Mouse (Mus musculus): ENCODE data around the gene Tmem176a. TPM values are rescaled to one million over a fixed set of nuclear protein-coding genes. Genes with fewer than 3 reads are reported as not detected.
A peak's percentile ranks its signal among the peaks of the same experiment; 100 is the strongest.
"Not testable (repeated sequence)": the region's sequence is repeated elsewhere in the genome, so short reads cannot be mapped to it uniquely, and the experiment has no call there.

Tmem176a gene
- polyA plus RNA-seq, 1 experiment from 2014 or later, result 171 TPM

DNA sequence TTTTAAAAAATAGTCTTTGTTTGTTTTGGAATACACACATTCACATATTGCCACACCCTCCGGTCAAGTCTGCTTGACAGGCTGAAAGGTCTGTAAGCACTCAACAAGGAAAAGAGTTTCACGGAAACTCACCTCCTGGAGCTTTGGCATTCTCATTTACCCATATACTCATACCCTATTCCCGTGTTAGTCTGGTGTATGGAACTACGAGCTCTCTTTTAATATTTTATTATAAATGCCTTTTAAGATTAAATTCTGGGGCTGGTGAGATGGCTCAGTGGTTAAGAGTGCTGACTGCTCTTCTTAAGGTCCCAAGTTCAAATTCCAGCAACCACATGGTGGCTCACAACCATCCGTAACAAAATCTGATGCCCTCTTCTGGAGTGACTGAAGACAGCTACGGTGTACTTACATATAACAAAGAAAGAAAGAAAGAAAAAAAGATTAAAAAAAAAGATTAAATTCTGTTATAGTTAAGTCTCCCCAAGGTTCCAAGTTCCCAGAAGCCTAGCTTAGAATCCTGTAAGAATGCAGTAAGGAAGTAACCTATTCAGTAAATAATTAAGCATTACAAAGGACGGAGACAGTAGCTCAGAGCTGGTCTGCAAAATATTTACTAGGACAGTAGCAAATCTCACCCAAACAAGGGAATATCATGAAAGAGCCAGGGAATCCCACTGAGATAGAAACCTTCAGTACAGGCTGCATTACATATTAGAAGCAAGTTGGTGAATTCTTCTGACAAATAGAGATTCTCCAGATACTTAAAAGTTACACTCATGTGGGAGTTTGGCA is 18.5 kb upstream of the Tmem176a start:
- ATAC-seq (replicated peaks; ENCODE audit: low FRiP score, low TSS enrichment, low read depth), result not testable (repeated sequence)
- 85% methylated on average over 7 of the region's 7 CpGs for WGBS

DNA sequence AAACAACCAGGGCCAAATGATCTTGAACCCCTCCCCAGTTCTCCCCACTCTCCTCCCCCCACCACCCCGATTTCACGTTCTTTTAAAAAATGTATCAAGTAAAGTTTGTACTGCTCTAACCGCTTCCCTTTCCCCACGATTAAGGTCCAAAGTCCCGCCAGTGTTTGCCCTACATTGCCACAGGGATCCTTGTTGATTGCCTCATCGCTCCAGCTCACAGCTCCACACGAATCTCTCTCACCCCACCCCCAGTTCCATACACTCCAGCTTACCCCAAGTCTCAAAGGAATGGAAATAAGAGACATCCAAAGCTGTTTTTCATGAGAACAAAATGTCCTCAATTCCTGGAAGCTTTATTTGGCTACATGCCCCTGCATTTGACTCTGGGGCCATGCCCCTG is 15.7 kb upstream of the Tmem176a start:
- 58% methylated on average over 7 of the region's 7 CpGs for WGBS

More for the DNA sequence above, 18.5 kb upstream of the Tmem176a start:
- not testable (repeated sequence) for H3K27ac ChIP-seq (ENCODE audit: low read depth); H3K9me3 ChIP-seq (ENCODE audit: control insufficient read depth, low read length); H3K4me3 ChIP-seq (ENCODE audit: low read depth, low read length); H3K4me2 ChIP-seq (ENCODE audit: low read length); H3K9ac ChIP-seq (ENCODE audit: low read length); H3K27me3 ChIP-seq (replicated peaks; ENCODE audit: control insufficient read depth, insufficient read depth, low read length); H3K4me1 ChIP-seq (replicated peaks; ENCODE audit: control insufficient read depth, insufficient read depth, low read length); H3K36me3 ChIP-seq (ENCODE audit: control insufficient read depth, insufficient read depth, low read length)
- peak; percentile 28 for DNase-seq (ENCODE audit: low spot score)

DNA sequence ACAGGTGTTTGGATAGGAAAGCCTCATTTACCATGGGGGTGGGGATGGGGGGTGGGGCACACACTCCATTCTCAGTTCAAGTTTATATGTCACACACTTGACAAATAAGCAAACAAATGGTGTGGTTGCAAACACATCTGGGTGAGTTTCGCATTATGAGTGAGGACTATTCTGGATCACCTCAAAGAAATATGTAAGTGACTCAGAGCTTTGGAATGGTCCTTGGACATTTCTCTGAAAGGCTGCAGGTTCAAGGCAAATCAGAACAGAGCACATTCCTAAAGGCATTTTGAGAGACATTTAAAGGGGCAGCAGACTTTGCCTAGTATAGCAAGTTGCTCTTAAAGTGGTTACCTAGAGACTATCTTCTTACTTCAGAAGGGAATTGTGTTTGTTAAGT is 11.7 kb upstream of the Tmem176a start:
- H3K27ac ChIP-seq (ENCODE audit: low read depth), result no peak overlapping the region
- peaks cover 2% of the 10 kb centered on the region; the same call in 1 of the 2 replicates for H3K4me1 ChIP-seq (replicated peaks; ENCODE audit: control insufficient read depth, insufficient read depth, low read length)
- peaks cover 16% of the 10 kb centered on the region for H3K36me3 ChIP-seq (ENCODE audit: control insufficient read depth, insufficient read depth, low read length)
- H3K4me3 ChIP-seq (ENCODE audit: low read depth, low read length), result no peak overlapping the region
- 45% methylated on average over 1 of the region's 1 CpGs for WGBS
- no peak overlapping the region for H3K4me2 ChIP-seq (ENCODE audit: low read length)
- peak; percentile 21 for DNase-seq (ENCODE audit: low spot score)
- peaks cover 5% of the 10 kb centered on the region; the same call in 1 of the 2 replicates for H3K9me3 ChIP-seq (ENCODE audit: control insufficient read depth, low read length)
- H3K27me3 ChIP-seq (replicated peaks; ENCODE audit: control insufficient read depth, insufficient read depth, low read length), result no peaks in the 10 kb centered on the region
- ATAC-seq (replicated peaks; ENCODE audit: low FRiP score, low TSS enrichment, low read depth), result no peak
- H3K9ac ChIP-seq (ENCODE audit: low read length), result no peak overlapping the region

More for the DNA sequence above, 15.7 kb upstream of the Tmem176a start:
- H3K27ac ChIP-seq (ENCODE audit: low read depth), result no peak overlapping the region
- peaks cover 2% of the 10 kb centered on the region; the same call in 1 of the 2 replicates for H3K4me1 ChIP-seq (replicated peaks; ENCODE audit: control insufficient read depth, insufficient read depth, low read length)
- H3K4me3 ChIP-seq (ENCODE audit: low read depth, low read length), result no peak overlapping the region
- peak; percentile 53 for DNase-seq (ENCODE audit: low spot score)
- H3K9me3 ChIP-seq (ENCODE audit: control insufficient read depth, low read length), result no peaks in the 10 kb centered on the region
- H3K9ac ChIP-seq (ENCODE audit: low read length), result no peak overlapping the region
- 0 out of 2 replicates have a peak overlapping the region, but pooled peaks have one; percentile 1 for H3K4me2 ChIP-seq (ENCODE audit: low read length)
- ATAC-seq (replicated peaks; ENCODE audit: low FRiP score, low TSS enrichment, low read depth), result peak; percentile 81
- no peaks in the 10 kb centered on the region for H3K27me3 ChIP-seq (replicated peaks; ENCODE audit: control insufficient read depth, insufficient read depth, low read length)
- no peaks in the 10 kb centered on the region for H3K36me3 ChIP-seq (ENCODE audit: control insufficient read depth, insufficient read depth, low read length)

DNA sequence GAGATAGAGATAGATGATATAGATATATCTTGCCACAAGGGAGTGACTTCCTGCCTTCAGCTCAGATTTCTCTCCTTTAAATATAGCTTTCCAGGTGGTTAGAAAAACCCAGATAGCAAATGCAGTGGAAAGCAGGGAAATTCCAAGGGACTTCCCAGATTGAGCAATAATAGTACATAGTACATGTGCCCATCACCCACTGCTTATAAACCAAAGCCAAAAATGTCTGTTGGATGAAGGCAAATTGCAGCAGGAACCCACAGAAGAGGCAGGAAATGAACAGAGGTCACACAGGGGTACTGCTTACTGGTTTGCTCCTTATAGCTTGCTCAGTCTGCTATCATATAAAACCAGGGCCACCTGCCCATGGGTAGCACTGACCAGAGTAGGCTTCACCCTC is 11.1 kb upstream of the Tmem176a start:
- peak; percentile 49 for DNase-seq (ENCODE audit: low spot score)
- no peak overlapping the region for H3K27ac ChIP-seq (ENCODE audit: low read depth)
- H3K4me1 ChIP-seq (replicated peaks; ENCODE audit: control insufficient read depth, insufficient read depth, low read length), result no peaks in the 10 kb centered on the region; the same call in 1 of the 2 replicates
- H3K4me3 ChIP-seq (ENCODE audit: low read depth, low read length), result no peak overlapping the region
- ATAC-seq (replicated peaks; ENCODE audit: low FRiP score, low TSS enrichment, low read depth), result no peak
- H3K27me3 ChIP-seq (replicated peaks; ENCODE audit: control insufficient read depth, insufficient read depth, low read length), result no peaks in the 10 kb centered on the region
- H3K9me3 ChIP-seq (ENCODE audit: control insufficient read depth, low read length), result peaks cover 5% of the 10 kb centered on the region; the same call in 1 of the 2 replicates
- H3K4me2 ChIP-seq (ENCODE audit: low read length), result no peak overlapping the region
- peaks cover 23% of the 10 kb centered on the region for H3K36me3 ChIP-seq (ENCODE audit: control insufficient read depth, insufficient read depth, low read length)
- no peak overlapping the region for H3K9ac ChIP-seq (ENCODE audit: low read length)

DNA sequence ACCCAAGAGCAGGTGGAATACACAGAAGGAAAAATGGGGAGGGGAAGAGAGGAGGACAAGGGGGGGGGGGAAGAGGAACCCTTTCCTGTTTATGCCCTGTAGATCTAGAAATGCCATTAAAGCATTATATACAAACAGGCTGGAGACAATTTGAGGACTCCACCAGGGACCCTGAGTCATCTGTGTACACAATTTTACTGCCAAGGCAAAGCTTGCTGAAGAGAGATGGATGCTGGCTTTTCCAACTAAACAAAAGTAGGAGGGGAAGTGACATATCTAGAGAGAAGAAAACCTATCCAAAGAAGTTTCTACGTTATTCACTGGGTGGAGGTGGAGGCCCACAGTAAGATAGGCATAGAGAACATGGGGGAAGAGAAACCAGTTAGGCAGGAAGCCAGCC is 10.5 kb upstream of the Tmem176a start:
- H3K27ac ChIP-seq (ENCODE audit: low read depth), result no peak overlapping the region
- peaks cover 28% of the 10 kb centered on the region for H3K36me3 ChIP-seq (ENCODE audit: control insufficient read depth, insufficient read depth, low read length)
- ATAC-seq (replicated peaks; ENCODE audit: low FRiP score, low TSS enrichment, low read depth), result no peak
- 37% methylated on average over 1 of the region's 1 CpGs for WGBS
- peaks cover 5% of the 10 kb centered on the region; the same call in 1 of the 2 replicates for H3K9me3 ChIP-seq (ENCODE audit: control insufficient read depth, low read length)
- peak; percentile 38 for DNase-seq (ENCODE audit: low spot score)
- no peak overlapping the region for H3K4me3 ChIP-seq (ENCODE audit: low read depth, low read length)
- no peak overlapping the region for H3K4me2 ChIP-seq (ENCODE audit: low read length)
- H3K4me1 ChIP-seq (replicated peaks; ENCODE audit: control insufficient read depth, insufficient read depth, low read length), result no peaks in the 10 kb centered on the region
- no peak overlapping the region for H3K9ac ChIP-seq (ENCODE audit: low read length)
- no peaks in the 10 kb centered on the region for H3K27me3 ChIP-seq (replicated peaks; ENCODE audit: control insufficient read depth, insufficient read depth, low read length)

DNA sequence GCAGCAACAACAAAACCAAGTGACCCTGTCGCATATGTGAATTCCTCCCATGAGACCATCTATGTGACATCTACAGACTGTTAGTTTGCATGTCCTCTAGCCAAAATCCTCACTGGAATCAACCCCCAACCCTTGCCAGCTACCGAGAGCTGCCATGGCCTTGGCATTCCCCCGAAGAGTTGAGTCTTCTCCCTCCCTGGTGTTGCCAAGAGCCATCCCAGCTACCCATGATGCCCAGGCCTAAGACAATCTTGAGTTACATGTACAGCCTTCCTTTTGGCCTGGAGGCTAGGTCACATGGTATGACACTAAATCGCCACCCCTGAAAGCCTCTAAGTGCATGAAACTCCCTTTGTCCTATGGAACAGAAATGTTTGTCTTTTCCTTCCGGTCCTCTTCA is 9.6 kb upstream of the Tmem176a start:
- Histone ChIP-seq H3K36me3 (ENCODE audit: control insufficient read depth, insufficient read depth, low read length) (peaks cover 37% of the 10 kb centered on the region), H3K4me3 (ENCODE audit: low read depth, low read length) (no peak overlapping the region), H3K4me2 (ENCODE audit: low read length) (no peak overlapping the region), H3K27me3 (replicated peaks; ENCODE audit: control insufficient read depth, insufficient read depth, low read length) (no peaks in the 10 kb centered on the region), H3K4me1 (replicated peaks; ENCODE audit: control insufficient read depth, insufficient read depth, low read length) (no peaks in the 10 kb centered on the region), H3K27ac (ENCODE audit: low read depth) (no peak overlapping the region), H3K9me3 (ENCODE audit: control insufficient read depth, low read length) (peaks cover 5% of the 10 kb centered on the region; the same call in 1 of the 2 replicates), H3K9ac (ENCODE audit: low read length) (no peak overlapping the region)
- no peak for ATAC-seq (replicated peaks; ENCODE audit: low FRiP score, low TSS enrichment, low read depth)
- 85% methylated on average over 5 of the region's 5 CpGs for WGBS
- DNase-seq (ENCODE audit: low spot score), result peak; percentile 48

DNA sequence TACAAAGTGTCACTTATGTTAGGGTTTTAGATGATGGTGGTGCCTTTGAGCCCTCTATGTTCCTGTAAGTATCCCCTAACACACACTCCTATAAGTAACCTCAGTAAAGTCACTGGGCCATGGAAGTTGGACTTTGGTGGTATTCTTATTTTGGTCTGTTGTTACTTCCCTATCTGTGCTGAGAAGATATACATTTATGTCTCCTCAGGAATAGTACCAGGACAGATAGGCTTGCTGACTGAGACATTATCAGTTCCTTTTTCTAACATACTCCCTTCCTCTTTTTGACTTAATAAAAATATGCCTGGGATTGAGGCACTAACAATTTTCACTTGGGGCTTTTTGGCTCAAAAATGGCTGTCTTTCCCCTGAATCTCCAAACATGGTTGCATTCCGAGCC is 8.3 kb upstream of the Tmem176a start:
- DNase-seq (ENCODE audit: low spot score) (peak; percentile 13), ATAC-seq (replicated peaks; ENCODE audit: low FRiP score, low TSS enrichment, low read depth) (no peak)
- H3K9ac ChIP-seq (ENCODE audit: low read length), result no peak overlapping the region
- H3K4me2 ChIP-seq (ENCODE audit: low read length), result no peak overlapping the region
- no peak overlapping the region for H3K27ac ChIP-seq (ENCODE audit: low read depth)
- H3K36me3 ChIP-seq (ENCODE audit: control insufficient read depth, insufficient read depth, low read length), result peaks cover 49% of the 10 kb centered on the region
- no peak overlapping the region for H3K4me3 ChIP-seq (ENCODE audit: low read depth, low read length)
- WGBS, result 97% methylated on average over 1 of the region's 1 CpGs
- H3K27me3 ChIP-seq (replicated peaks; ENCODE audit: control insufficient read depth, insufficient read depth, low read length), result no peaks in the 10 kb centered on the region
- H3K9me3 ChIP-seq (ENCODE audit: control insufficient read depth, low read length), result peaks cover 5% of the 10 kb centered on the region; the same call in 1 of the 2 replicates
- H3K4me1 ChIP-seq (replicated peaks; ENCODE audit: control insufficient read depth, insufficient read depth, low read length), result no peaks in the 10 kb centered on the region

DNA sequence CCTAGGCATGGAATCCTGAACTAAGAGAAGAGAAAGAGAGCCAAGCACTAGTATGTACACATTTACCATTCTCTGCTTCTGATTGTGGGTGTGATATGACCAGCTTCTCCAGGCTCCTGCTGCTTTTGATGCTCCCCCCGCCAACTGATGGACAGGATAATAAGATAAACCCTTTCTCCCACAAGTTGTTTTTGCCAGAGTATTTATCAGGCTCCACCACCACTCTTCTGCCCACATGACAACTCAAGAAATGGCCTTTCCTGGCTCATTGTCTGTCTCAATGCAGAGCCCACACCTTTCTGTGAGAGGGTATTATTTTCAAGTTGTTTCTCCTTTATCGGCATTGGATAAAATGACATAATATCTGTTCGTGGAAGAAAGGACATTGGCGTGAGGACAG is 7.2 kb upstream of the Tmem176a start:
- ATAC-seq (replicated peaks; ENCODE audit: low FRiP score, low TSS enrichment, low read depth) (no peak), DNase-seq (ENCODE audit: low spot score) (peak; percentile 27)
- no peak overlapping the region for H3K9ac ChIP-seq (ENCODE audit: low read length)
- H3K4me3 ChIP-seq (ENCODE audit: low read depth, low read length), result no peak overlapping the region
- no peak overlapping the region for H3K27ac ChIP-seq (ENCODE audit: low read depth)
- H3K27me3 ChIP-seq (replicated peaks; ENCODE audit: control insufficient read depth, insufficient read depth, low read length), result no peaks in the 10 kb centered on the region
- peaks cover 56% of the 10 kb centered on the region for H3K36me3 ChIP-seq (ENCODE audit: control insufficient read depth, insufficient read depth, low read length)
- 96% methylated on average over 4 of the region's 4 CpGs for WGBS
- no peak overlapping the region for H3K4me2 ChIP-seq (ENCODE audit: low read length)
- 0 out of 2 replicates have a peak, but pooled peaks cover 6% of the 10 kb centered on the region for H3K4me1 ChIP-seq (replicated peaks; ENCODE audit: control insufficient read depth, insufficient read depth, low read length)
- peaks cover 5% of the 10 kb centered on the region; the same call in 1 of the 2 replicates for H3K9me3 ChIP-seq (ENCODE audit: control insufficient read depth, low read length)

DNA sequence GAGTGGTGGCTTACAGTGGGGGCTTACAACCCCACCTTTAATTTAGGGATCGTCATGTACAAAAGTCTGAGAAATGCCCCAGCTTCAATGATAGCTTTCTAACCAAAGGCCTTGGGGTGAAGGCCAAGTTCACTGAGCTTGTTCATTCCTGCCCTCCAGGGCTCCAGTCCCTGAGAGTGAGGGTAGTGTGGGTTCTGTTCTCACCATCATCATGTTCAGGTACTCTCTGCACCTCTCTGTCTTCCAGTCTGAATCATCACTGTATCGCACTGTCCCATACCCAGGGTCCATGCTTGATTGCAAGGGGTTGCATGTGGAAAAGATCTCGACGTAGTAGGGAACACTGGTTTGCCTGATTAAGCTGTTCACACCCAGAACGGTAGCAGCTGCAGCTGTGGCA is 5.5 kb upstream of the Tmem176a start:
- ATAC-seq (replicated peaks; ENCODE audit: low FRiP score, low TSS enrichment, low read depth) (no peak), DNase-seq (ENCODE audit: low spot score) (no peak)
- Histone ChIP-seq H3K36me3 (ENCODE audit: control insufficient read depth, insufficient read depth, low read length) (peaks cover 56% of the 10 kb centered on the region), H3K27me3 (replicated peaks; ENCODE audit: control insufficient read depth, insufficient read depth, low read length) (no peaks in the 10 kb centered on the region), H3K4me2 (ENCODE audit: low read length) (no peak overlapping the region), H3K27ac (ENCODE audit: low read depth) (no peak overlapping the region), H3K4me1 (replicated peaks; ENCODE audit: control insufficient read depth, insufficient read depth, low read length) (peaks cover 22% of the 10 kb centered on the region), H3K4me3 (ENCODE audit: low read depth, low read length) (no peak overlapping the region), H3K9ac (ENCODE audit: low read length) (no peak overlapping the region), H3K9me3 (ENCODE audit: control insufficient read depth, low read length) (peaks cover 5% of the 10 kb centered on the region; the same call in 1 of the 2 replicates)
- WGBS, result 87% methylated on average over 5 of the region's 5 CpGs

Data from intestine, embryonic 14.5 days (tissue).